Mouse (Mus musculus) T-helper 17 cell (primary cell): ENCODE results near the gene Trim38.

ENCODE experiments used
- in situ Hi-C, 2 experiments: fragments of 300-600 bp; cut with MboI, MseI; formaldehyde crosslinking; loops; 1 replicate in 1 of 2; 2 replicates in 1 of 2; pipeline ENCODE4 v1.15.1; 2025; ENCODE audit warnings: high pct_unique_total_duplicates in 2 of 2

Trim38 gene

GRCm38 (mm10) chr13:23806422-23807052 lies 36.8 kb downstream of the Trim38 start, which contains the start of gene Slc17a2:
Gene Slc17a2 (plus strand): TSS chr13:23806993.
- in situ Hi-C loops, result loop anchor here in 1 of 2 experiments (10.0 kb wide), 1 partner anchor 468 kb away; no protein-coding TSS in a partner anchor

GRCm38 (mm10) chr13:23816148-23816547 lies 46.4 kb downstream of the Trim38 start:
- in situ Hi-C loops, result no loop called here

- in situ Hi-C loops, result no loop called here
Observed at GRCm38 (mm10) chr13:23820179-23820940, 50.6 kb downstream of the Trim38 start.

- in situ Hi-C loops, result no loop called here
Observed at GRCm38 (mm10) chr13:23822213-23822612, 52.5 kb downstream of the Trim38 start.

- in situ Hi-C loops, result no loop called here
Observed at GRCm38 (mm10) chr13:23826606-23827005, 56.9 kb downstream of the Trim38 start.

- in situ Hi-C loops, result no loop called here
Observed at GRCm38 (mm10) chr13:23833053-23833452, 63.3 kb downstream of the Trim38 start.

GRCm38 (mm10) chr13:23834836-23835235 lies 65.1 kb downstream of the Trim38 start:
- in situ Hi-C loops, result no loop called here

GRCm38 (mm10) chr13:23836630-23837029 lies 66.9 kb downstream of the Trim38 start:
- in situ Hi-C loops, result no loop called here

- in situ Hi-C loops, result no loop called here
Observed at GRCm38 (mm10) chr13:23839308-23839707, 69.6 kb downstream of the Trim38 start, which contains the start of gene Slc17a3. Gene Slc17a3 (plus strand): TSS chr13:23839434.
